Mouse (Mus musculus) left cerebral cortex, adult 11 months (tissue): ENCODE results near the gene Camk1.

Experiments used
- DNase-seq: peaks from one replicate; pipeline ENCODE4 v3.0.0; 2022; ENCODE audit warnings: low spot score

The Camk1 gene

GRCm38 (mm10) chr6:113343177-113344092 lies at the start of gene Camk1:
Gene Camk1, minus strand, starts transcription at chr6:113343984.
- no peak for DNase-seq

- no peak for DNase-seq
Observed at GRCm38 (mm10) chr6:113392387-113393071, 48.7 kb upstream of the Camk1 start.

- no peak for DNase-seq
Observed at GRCm38 (mm10) chr6:113392015-113392386, 48.2 kb upstream of the Camk1 start.

GRCm38 (mm10) chr6:113390715-113391114 lies 46.9 kb upstream of the Camk1 start:
- DNase-seq, result no peak

GRCm38 (mm10) chr6:113388960-113389359 lies 45.2 kb upstream of the Camk1 start, which contains the start of gene Ttll3:
Gene Ttll3, plus strand, starts transcription at chr6:113389260.
- DNase-seq, result no peak

- DNase-seq, result no peak
Observed at GRCm38 (mm10) chr6:113386025-113386424, 42.2 kb upstream of the Camk1 start.

GRCm38 (mm10) chr6:113385160-113385714 lies 41.5 kb upstream of the Camk1 start:
- no peak for DNase-seq

GRCm38 (mm10) chr6:113384351-113384927 lies 40.7 kb upstream of the Camk1 start:
- no peak for DNase-seq

- no peak for DNase-seq
Observed at GRCm38 (mm10) chr6:113380480-113380879, 36.7 kb upstream of the Camk1 start.

GRCm38 (mm10) chr6:113379246-113379645 lies 35.5 kb upstream of the Camk1 start:
- no peak for DNase-seq

- DNase-seq, result peak; percentile 85
Observed at GRCm38 (mm10) chr6:113377496-113378385, 34.0 kb upstream of the Camk1 start, which contains the start of the genes Tada3 and Arpc4. Gene Tada3, minus strand, starts transcription at chr6:113377883. Gene Arpc4, plus strand, starts transcription at chr6:113378115.

- DNase-seq, result no peak
Observed at GRCm38 (mm10) chr6:113377172-113377495, 33.4 kb upstream of the Camk1 start.

GRCm38 (mm10) chr6:113373491-113373890 lies 29.7 kb upstream of the Camk1 start:
- DNase-seq, result no peak

GRCm38 (mm10) chr6:113370194-113370929 lies 26.6 kb upstream of the Camk1 start:
- no peak for DNase-seq

GRCm38 (mm10) chr6:113368577-113368976 lies 24.8 kb upstream of the Camk1 start:
- DNase-seq, result no peak

GRCm38 (mm10) chr6:113368124-113368523 lies 24.3 kb upstream of the Camk1 start:
- DNase-seq, result no peak

- no peak for DNase-seq
Observed at GRCm38 (mm10) chr6:113367574-113367973, 23.8 kb upstream of the Camk1 start.

- DNase-seq, result no peak
Observed at GRCm38 (mm10) chr6:113366639-113367038, 22.9 kb upstream of the Camk1 start.

- DNase-seq, result no peak
Observed at GRCm38 (mm10) chr6:113364518-113365135, 20.8 kb upstream of the Camk1 start.

- DNase-seq, result no peak
Observed at GRCm38 (mm10) chr6:113362241-113362640, 18.5 kb upstream of the Camk1 start.
